Mouse (Mus musculus) forebrain, embryonic 13.5 days (tissue): ENCODE measurements at regions not wholly inside any gene's neighbourhood (a gene's known extent, or its start where the extent isn't known, plus 50 kb on each side); places are given as distances from the start of the nearest gene placed in this dataset.

Experiments used
- ATAC-seq: fragments of 200-750 bp; cut with Nextera tagmentation; 2 replicates; pipeline ENCODE4 v1.8.0; 2017
- H3K27ac ChIP-seq: fragments of 300-500 bp; sonication (generic); 2 replicates; pipeline ENCODE4 v1.5.1; 2015; ENCODE audit warnings: inconsistent platforms, mild to moderate bottlenecking, moderate library complexity
- H3K27me3 ChIP-seq: fragments of 300-500 bp; sonication (generic); 2 replicates; pipeline ENCODE4 v1.6.1; 2015; ENCODE audit warnings: mild to moderate bottlenecking, inconsistent platforms
- H3K36me3 ChIP-seq: fragments of 300-500 bp; sonication (generic); 2 replicates; pipeline ENCODE4 v1.6.1; 2015; ENCODE audit warnings: mild to moderate bottlenecking, inconsistent platforms; ENCODE audit not compliant: poor library complexity, severe bottlenecking
- H3K4me1 ChIP-seq: fragments of 300-500 bp; sonication (generic); 2 replicates; pipeline ENCODE4 v1.6.1; 2015; ENCODE audit warnings: inconsistent platforms
- H3K4me2 ChIP-seq: fragments of 300-500 bp; sonication (generic); 2 replicates; pipeline ENCODE4 v1.6.1; 2015; ENCODE audit warnings: inconsistent platforms, mild to moderate bottlenecking, moderate library complexity
- H3K4me3 ChIP-seq: fragments of 300-500 bp; sonication (generic); 2 replicates; pipeline ENCODE4 v1.5.1; 2015; ENCODE audit warnings: mild to moderate bottlenecking, inconsistent platforms
- H3K9ac ChIP-seq: fragments of 300-500 bp; sonication (generic); 2 replicates; pipeline ENCODE4 v1.6.1; 2015; ENCODE audit warnings: mild to moderate bottlenecking, inconsistent platforms
- H3K9me3 ChIP-seq: fragments of 300-500 bp; sonication (generic); replicated peaks from 2 replicates; pipeline ENCODE4 v1.6.1; 2016; ENCODE audit warnings: inconsistent platforms
- WGBS: fragments of 180-500 bp; shearing (Covaris S2); methylation state at CpG from one replicate; pipeline ENCODE4 v1.1.7; 2015; 5-methylcytosine and 5-hydroxymethylcytosine counted together

DNA sequence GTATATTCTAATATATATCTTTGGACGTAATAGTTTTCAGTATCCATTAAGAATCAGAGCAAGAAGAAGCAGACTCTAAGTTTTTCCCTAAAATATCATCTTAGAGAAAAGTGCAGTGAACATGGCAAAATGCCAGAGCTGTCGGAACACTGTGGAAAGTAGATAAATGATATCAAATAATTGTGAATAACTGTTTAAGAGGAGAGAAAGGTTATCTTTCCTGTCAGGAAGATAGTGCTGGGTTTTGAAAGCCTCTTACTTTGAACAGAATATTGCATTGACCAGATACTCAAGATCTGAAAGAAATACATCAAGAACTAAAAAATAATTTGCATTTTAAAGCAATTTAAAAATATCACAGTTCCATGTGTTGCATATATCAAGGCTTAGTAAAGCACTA is 1549.2 kb downstream of the Pcdh18 start:
- Histone ChIP-seq H3K9ac (no peak overlapping the region), H3K4me2 (no peak overlapping the region), H3K9me3 (no peaks in the 10 kb centered on the region), H3K4me3 (no peak overlapping the region), H3K36me3 (no peaks in the 10 kb centered on the region), H3K27ac (no peak overlapping the region), H3K27me3 (no peaks in the 10 kb centered on the region), H3K4me1 (no peaks in the 10 kb centered on the region)
- no peak for ATAC-seq
- WGBS, result 88% methylated on average over 2 of the region's 2 CpGs

- 66% methylated on average over 3 of the region's 3 CpGs for WGBS
- no peak overlapping the region for H3K4me2 ChIP-seq
- H3K4me3 ChIP-seq, result no peak overlapping the region
- no peaks in the 10 kb centered on the region for H3K27me3 ChIP-seq
- H3K36me3 ChIP-seq, result no peaks in the 10 kb centered on the region
- ATAC-seq, result no peak
- H3K9ac ChIP-seq, result no peak overlapping the region
- no peaks in the 10 kb centered on the region for H3K4me1 ChIP-seq
- H3K27ac ChIP-seq, result no peak overlapping the region
- H3K9me3 ChIP-seq, result no peaks in the 10 kb centered on the region
These were observed 1562.8 kb downstream of the Pcdh18 start for GRCm38 (mm10) chr3:48194300-48194699.

DNA sequence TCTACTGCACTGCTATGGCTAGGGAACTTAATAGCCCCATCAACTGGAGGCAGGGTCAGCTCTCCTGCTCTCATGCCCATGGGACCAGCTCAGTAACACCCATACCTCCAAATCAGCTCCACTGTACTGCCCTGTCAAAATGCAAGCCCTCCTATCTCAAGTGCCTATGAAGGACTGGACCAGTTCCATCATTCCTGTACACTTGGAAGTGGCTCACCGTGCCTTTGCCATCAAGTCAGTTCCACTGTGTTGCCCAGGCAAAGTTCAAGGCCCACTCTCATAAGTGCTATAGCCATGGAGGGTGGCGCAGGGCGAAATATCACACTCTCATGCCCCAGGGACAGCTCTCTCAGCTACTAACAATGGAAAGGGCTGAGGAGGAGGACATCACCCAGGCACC is 1612.2 kb downstream of the Pcdh18 start:
- Histone ChIP-seq H3K4me2 (no peak overlapping the region), H3K4me3 (no peak overlapping the region), H3K36me3 (no peaks in the 10 kb centered on the region), H3K4me1 (no peaks in the 10 kb centered on the region), H3K27me3 (no peaks in the 10 kb centered on the region), H3K9me3 (no peaks in the 10 kb centered on the region), H3K27ac (no peak overlapping the region), H3K9ac (no peak overlapping the region)
- ATAC-seq, result no peak
- WGBS, result 92% methylated on average over 3 of the region's 3 CpGs

DNA sequence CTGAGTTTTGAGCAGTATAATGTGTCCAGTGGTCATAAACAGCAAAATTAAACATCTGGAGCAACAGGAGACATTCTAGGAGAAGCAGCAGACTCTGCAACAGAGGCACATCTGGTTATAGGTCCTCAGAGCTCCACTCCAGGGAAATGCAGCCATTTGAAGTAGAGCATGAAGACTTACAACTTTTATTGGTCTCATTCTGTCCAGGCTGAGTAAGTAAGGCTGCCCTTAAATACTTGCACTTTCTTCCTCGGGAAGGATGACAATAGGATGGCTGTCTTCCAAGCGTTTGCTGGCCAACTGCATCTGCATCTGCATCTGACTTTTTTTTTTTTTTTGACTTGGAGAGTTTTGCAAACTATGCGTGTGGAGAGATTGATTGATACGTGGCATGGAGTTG is 1622.2 kb downstream of the Pcdh18 start:
- no peak for ATAC-seq
- Histone ChIP-seq H3K9me3 (no peaks in the 10 kb centered on the region), H3K36me3 (no peaks in the 10 kb centered on the region), H3K4me1 (no peaks in the 10 kb centered on the region), H3K9ac (no peak overlapping the region), H3K27me3 (no peaks in the 10 kb centered on the region), H3K27ac (no peak overlapping the region), H3K4me3 (no peak overlapping the region), H3K4me2 (no peak overlapping the region)
- WGBS, result 83% methylated on average over 4 of the region's 4 CpGs

- Histone ChIP-seq H3K27me3 (no peaks in the 10 kb centered on the region), H3K27ac (no peak overlapping the region), H3K9ac (no peak overlapping the region), H3K36me3 (no peaks in the 10 kb centered on the region), H3K4me3 (no peak overlapping the region), H3K4me1 (no peaks in the 10 kb centered on the region), H3K4me2 (no peak overlapping the region), H3K9me3 (no peaks in the 10 kb centered on the region)
- WGBS, result 44% methylated on average over 1 of the region's 1 CpGs
- ATAC-seq, result no peak
These were observed 1632.9 kb downstream of the Pcdh18 start for GRCm38 (mm10) chr3:48124263-48124662.

DNA sequence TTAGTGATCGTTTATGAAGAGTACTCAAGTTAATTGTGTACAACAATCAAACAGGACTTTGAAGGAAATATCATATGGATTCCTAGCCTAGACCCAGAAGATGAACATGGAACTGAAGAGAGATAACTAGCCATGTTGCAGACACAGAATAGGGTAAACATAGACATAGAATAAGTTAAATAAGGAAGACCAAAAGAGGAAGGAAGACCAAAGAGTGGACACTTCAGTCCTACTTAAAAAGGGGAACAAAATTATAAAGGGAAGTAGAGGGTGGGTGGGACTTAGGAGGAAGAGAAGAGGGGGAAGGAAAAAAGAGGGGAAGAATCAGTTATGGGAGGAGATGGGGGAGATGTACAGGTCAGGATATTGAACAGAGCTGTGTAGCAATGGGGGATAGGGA is 1652.8 kb upstream of the Pabpc4l start:
- Histone ChIP-seq H3K4me3 (no peak overlapping the region), H3K4me1 (no peaks in the 10 kb centered on the region), H3K9me3 (no peaks in the 10 kb centered on the region), H3K27me3 (no peaks in the 10 kb centered on the region), H3K27ac (no peak overlapping the region), H3K9ac (no peak overlapping the region), H3K4me2 (no peak overlapping the region), H3K36me3 (no peaks in the 10 kb centered on the region)
- no peak for ATAC-seq
- WGBS, result 89% methylated on average over 1 of the region's 1 CpGs

DNA sequence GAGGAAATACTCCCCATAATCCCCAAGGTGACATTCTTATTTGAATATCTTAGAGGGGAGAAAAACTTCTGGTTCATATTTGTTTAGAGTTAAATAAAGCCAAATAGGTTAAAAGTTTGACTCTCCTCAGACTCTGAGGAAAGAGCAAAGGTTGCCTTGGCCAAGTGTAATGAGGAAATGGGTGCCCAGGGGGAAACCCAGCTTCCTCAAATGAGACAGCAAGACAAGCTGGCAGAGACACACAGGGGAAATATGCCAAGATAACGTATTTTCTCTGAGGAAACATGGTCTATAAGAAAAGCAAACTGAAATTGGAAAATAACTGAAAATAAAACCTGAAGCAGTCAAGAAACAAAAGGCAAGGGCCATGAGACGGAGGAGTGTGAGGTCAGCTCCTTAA is 1632.6 kb upstream of the Pabpc4l start:
- Histone ChIP-seq H3K9me3 (no peaks in the 10 kb centered on the region), H3K27me3 (no peaks in the 10 kb centered on the region), H3K4me3 (no peak overlapping the region), H3K4me2 (no peak overlapping the region), H3K27ac (no peak overlapping the region), H3K4me1 (no peaks in the 10 kb centered on the region), H3K9ac (no peak overlapping the region), H3K36me3 (no peaks in the 10 kb centered on the region)
- 73% methylated on average over 2 of the region's 2 CpGs for WGBS
- ATAC-seq, result no peak

DNA sequence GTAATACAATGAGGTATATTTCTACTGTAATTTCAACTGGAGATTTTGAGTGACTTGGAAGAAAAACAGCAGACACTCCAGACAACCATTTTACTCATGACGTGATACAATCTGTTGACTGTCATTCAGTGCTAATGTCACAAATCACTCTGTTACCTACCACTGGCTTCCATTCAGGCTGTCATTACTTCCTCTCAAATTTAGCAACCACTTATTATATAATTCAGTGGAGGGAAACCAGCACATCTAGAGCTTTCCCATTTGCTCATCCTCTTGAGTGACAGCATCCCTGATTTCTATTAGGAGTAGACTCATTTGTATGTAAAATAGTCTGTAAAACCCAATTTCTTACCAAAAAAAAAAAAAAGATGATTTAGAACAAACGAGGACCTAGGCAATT is 1627.3 kb upstream of the Pabpc4l start:
- H3K27ac ChIP-seq, result no peak overlapping the region
- H3K4me1 ChIP-seq, result no peaks in the 10 kb centered on the region
- no peaks in the 10 kb centered on the region for H3K9me3 ChIP-seq
- ATAC-seq, result peak; percentile 41; the same call in 1 of the 2 replicates
- WGBS, result 58% methylated on average over 2 of the region's 2 CpGs
- H3K36me3 ChIP-seq, result no peaks in the 10 kb centered on the region
- no peak overlapping the region for H3K4me3 ChIP-seq
- no peak overlapping the region for H3K4me2 ChIP-seq
- H3K27me3 ChIP-seq, result no peaks in the 10 kb centered on the region
- no peak overlapping the region for H3K9ac ChIP-seq

DNA sequence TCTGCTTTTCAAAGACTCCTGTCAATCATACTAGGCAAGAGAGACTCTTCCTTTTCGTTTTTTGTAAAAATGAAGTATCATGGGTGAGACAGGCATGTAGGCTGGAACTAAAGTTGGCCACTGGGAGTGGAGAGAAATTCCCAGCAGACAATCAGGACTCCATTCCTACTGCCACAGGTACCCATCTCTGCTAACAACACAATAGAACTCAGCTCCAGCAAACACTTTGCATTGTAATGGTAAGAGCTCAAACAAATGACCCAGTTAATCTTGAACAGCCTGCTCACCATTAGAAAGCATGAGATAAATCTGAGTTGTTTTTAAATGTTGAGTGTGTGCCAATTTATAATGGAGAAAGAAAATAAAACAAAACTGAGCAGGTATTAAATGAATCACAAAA is 1620.6 kb upstream of the Pabpc4l start:
- Histone ChIP-seq H3K36me3 (no peaks in the 10 kb centered on the region), H3K4me3 (no peak overlapping the region), H3K9ac (no peak overlapping the region), H3K9me3 (no peaks in the 10 kb centered on the region), H3K4me1 (no peaks in the 10 kb centered on the region), H3K27ac (no peak overlapping the region), H3K4me2 (no peak overlapping the region), H3K27me3 (no peaks in the 10 kb centered on the region)
- no peak for ATAC-seq
- WGBS, result 54% methylated on average over 1 of the region's 1 CpGs
